Mouse (Mus musculus): Measurements from ENCODE around the gene Reln. TPM values are rescaled to one million over a fixed set of nuclear protein-coding genes. Genes with fewer than 3 reads are reported as not detected.

Gene Reln
- polyA plus RNA-seq, 1 experiment from 2014 or later, result 118 TPM

DNA sequence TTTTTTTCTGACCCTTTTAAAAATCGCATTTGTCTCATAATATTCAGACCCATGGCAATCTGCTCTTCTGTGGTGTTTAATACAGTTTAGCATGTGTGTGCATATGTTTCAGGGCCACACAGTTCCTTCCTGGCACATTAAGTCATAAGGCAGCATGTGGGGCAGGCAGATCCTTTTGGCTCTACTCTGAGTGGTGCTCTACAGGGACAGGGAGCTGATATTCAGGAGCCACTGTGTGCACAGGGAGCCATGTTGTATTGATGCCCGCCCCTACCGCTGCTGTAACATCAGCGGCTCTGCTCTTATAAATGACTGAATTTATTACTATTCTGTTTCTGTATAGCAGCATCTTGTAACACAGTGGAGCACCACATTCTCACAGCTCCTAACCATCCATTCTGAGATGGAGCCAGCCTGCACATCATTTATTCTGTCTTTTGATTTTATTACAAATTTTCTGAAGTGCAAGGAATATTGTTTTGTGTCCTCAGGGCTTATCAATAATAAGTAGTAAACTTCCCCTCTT, 410.3 kb downstream of the Reln start:
- Histone ChIP-seq H3K27me3 (ENCODE audit: control insufficient read depth, insufficient read depth, low read length) (no peaks in the 10 kb centered on the region), H3K36me3 (ENCODE audit: control insufficient read depth, insufficient read depth, low read length) (no peaks in the 10 kb centered on the region), H3K4me3 (ENCODE audit: low read depth, low read length) (no peak overlapping the region), H3K4me2 (ENCODE audit: low read depth, low read length) (no peak overlapping the region), H3K9ac (replicated peaks; ENCODE audit: low read depth, low read length) (no peak overlapping the region), H3K27ac (ENCODE audit: low read depth, low read length) (no peak overlapping the region), H3K9me3 (ENCODE audit: control insufficient read depth, low read length) (no peaks in the 10 kb centered on the region), H3K4me1 (ENCODE audit: control insufficient read depth, insufficient read depth, low read length) (peaks cover 16% of the 10 kb centered on the region; the same call in 1 of the 2 replicates)
- ATAC-seq (ENCODE audit: low read depth), result peak; percentile 39; the same call in 1 of the 2 replicates
- 59% methylated on average over 4 of the region's 4 CpGs for WGBS

GRCm38 (mm10) chr5:21933340-21934075, 411.0 kb downstream of the Reln start:
- H3K4me3 ChIP-seq (ENCODE audit: low read depth, low read length), result no peak overlapping the region
- 78% methylated on average over 8 of the region's 8 CpGs for WGBS
- H3K36me3 ChIP-seq (ENCODE audit: control insufficient read depth, insufficient read depth, low read length), result no peaks in the 10 kb centered on the region
- H3K9me3 ChIP-seq (ENCODE audit: control insufficient read depth, low read length), result no peaks in the 10 kb centered on the region
- H3K9ac ChIP-seq (replicated peaks; ENCODE audit: low read depth, low read length), result no peak overlapping the region
- H3K4me2 ChIP-seq (ENCODE audit: low read depth, low read length), result no peak overlapping the region
- H3K4me1 ChIP-seq (ENCODE audit: control insufficient read depth, insufficient read depth, low read length), result peaks cover 16% of the 10 kb centered on the region; the same call in 1 of the 2 replicates
- no peak overlapping the region for H3K27ac ChIP-seq (ENCODE audit: low read depth, low read length)
- H3K27me3 ChIP-seq (ENCODE audit: control insufficient read depth, insufficient read depth, low read length), result no peaks in the 10 kb centered on the region
- ATAC-seq (ENCODE audit: low read depth), result peak; percentile 47; the same call in 1 of the 2 replicates

- H3K9me3 ChIP-seq (ENCODE audit: control insufficient read depth, low read length), result no peaks in the 10 kb centered on the region
- H3K36me3 ChIP-seq (ENCODE audit: control insufficient read depth, insufficient read depth, low read length), result no peaks in the 10 kb centered on the region
- H3K4me2 ChIP-seq (ENCODE audit: low read depth, low read length), result no peak overlapping the region
- WGBS, result 70% methylated on average over 4 of the region's 4 CpGs
- no peak for ATAC-seq (ENCODE audit: low read depth)
- H3K9ac ChIP-seq (replicated peaks; ENCODE audit: low read depth, low read length), result no peak overlapping the region
- H3K4me1 ChIP-seq (ENCODE audit: control insufficient read depth, insufficient read depth, low read length), result peaks cover 16% of the 10 kb centered on the region; the same call in 1 of the 2 replicates
- no peaks in the 10 kb centered on the region for H3K27me3 ChIP-seq (ENCODE audit: control insufficient read depth, insufficient read depth, low read length)
- no peak overlapping the region for H3K4me3 ChIP-seq (ENCODE audit: low read depth, low read length)
- no peak overlapping the region for H3K27ac ChIP-seq (ENCODE audit: low read depth, low read length)
These were observed 413.4 kb downstream of the Reln start for GRCm38 (mm10) chr5:21931151-21931550.

DNA sequence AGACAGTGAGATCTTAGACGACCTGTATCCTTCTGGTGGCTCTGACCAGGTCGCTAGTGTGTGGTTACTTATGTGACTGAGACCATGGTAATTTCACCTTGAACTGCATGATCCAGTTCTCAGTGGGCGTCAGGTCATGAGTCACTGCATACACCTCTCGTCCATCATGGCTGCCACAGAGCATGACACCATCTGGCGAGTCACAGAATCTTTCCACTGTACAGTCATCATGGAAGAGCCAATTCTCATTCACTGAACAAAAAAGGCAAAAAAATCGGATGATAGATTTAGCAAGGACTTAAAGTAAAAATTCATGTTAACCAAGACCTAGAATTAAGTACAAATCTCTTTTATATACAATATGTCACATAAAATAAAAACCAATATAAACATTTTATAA, 424.2 kb downstream of the Reln start:
- no peak overlapping the region for H3K4me2 ChIP-seq (ENCODE audit: low read depth, low read length)
- 83% methylated on average over 6 of the region's 6 CpGs for WGBS

DNA sequence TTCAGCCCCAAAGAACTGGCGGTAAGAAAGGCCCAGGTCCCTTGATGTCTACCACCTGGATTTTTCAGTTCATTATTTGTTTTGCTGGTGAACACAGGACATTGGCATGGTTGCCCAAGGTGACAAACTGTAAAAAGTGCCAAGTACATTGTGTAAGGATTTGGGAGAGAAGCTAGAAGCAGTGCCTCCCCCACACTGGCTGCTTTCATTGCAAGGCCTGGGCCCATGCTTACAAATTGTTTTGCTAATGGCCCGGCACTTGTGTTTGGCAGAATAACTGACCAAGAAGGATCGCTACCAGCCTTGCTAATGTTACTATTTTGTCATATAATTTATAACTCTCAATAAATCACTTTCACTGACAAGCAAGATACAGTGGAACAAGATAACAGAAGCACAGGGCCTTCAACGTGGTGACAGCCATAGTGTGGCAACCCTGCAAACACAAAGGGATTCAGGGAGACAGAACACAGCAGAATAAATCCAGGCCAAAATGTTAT, 425.2 kb downstream of the Reln start:
- H3K36me3 ChIP-seq (ENCODE audit: control insufficient read depth, insufficient read depth, low read length), result no peaks in the 10 kb centered on the region
- H3K4me2 ChIP-seq (ENCODE audit: low read depth, low read length), result no peak overlapping the region
- 67% methylated on average over 4 of the region's 4 CpGs for WGBS
- H3K4me1 ChIP-seq (ENCODE audit: control insufficient read depth, insufficient read depth, low read length), result no peaks in the 10 kb centered on the region
- no peak overlapping the region for H3K4me3 ChIP-seq (ENCODE audit: low read depth, low read length)
- ATAC-seq (ENCODE audit: low read depth), result no peak
- H3K9me3 ChIP-seq (ENCODE audit: control insufficient read depth, low read length), result no peaks in the 10 kb centered on the region
- no peak overlapping the region for H3K9ac ChIP-seq (replicated peaks; ENCODE audit: low read depth, low read length)
- no peaks in the 10 kb centered on the region for H3K27me3 ChIP-seq (ENCODE audit: control insufficient read depth, insufficient read depth, low read length)
- H3K27ac ChIP-seq (ENCODE audit: low read depth, low read length), result no peak overlapping the region

More for the DNA sequence above, 424.2 kb downstream of the Reln start:
- Histone ChIP-seq H3K4me3 (ENCODE audit: low read depth, low read length) (no peak overlapping the region), H3K4me1 (ENCODE audit: control insufficient read depth, insufficient read depth, low read length) (no peaks in the 10 kb centered on the region), H3K36me3 (ENCODE audit: control insufficient read depth, insufficient read depth, low read length) (no peaks in the 10 kb centered on the region), H3K9ac (replicated peaks; ENCODE audit: low read depth, low read length) (no peak overlapping the region), H3K27me3 (ENCODE audit: control insufficient read depth, insufficient read depth, low read length) (no peaks in the 10 kb centered on the region), H3K9me3 (ENCODE audit: control insufficient read depth, low read length) (no peaks in the 10 kb centered on the region), H3K27ac (ENCODE audit: low read depth, low read length) (no peak overlapping the region)
- ATAC-seq (ENCODE audit: low read depth), result no peak

- Histone ChIP-seq H3K4me1 (ENCODE audit: control insufficient read depth, insufficient read depth, low read length) (no peaks in the 10 kb centered on the region), H3K9me3 (ENCODE audit: control insufficient read depth, low read length) (no peaks in the 10 kb centered on the region), H3K4me3 (ENCODE audit: low read depth, low read length) (no peak overlapping the region), H3K9ac (replicated peaks; ENCODE audit: low read depth, low read length) (no peak overlapping the region), H3K4me2 (ENCODE audit: low read depth, low read length) (no peak overlapping the region), H3K36me3 (ENCODE audit: control insufficient read depth, insufficient read depth, low read length) (no peaks in the 10 kb centered on the region), H3K27ac (ENCODE audit: low read depth, low read length) (no peak overlapping the region), H3K27me3 (ENCODE audit: control insufficient read depth, insufficient read depth, low read length) (no peaks in the 10 kb centered on the region)
- ATAC-seq (ENCODE audit: low read depth), result no peak
These were observed 428.5 kb downstream of the Reln start for GRCm38 (mm10) chr5:21915973-21916372.

GRCm38 (mm10) chr5:21914776-21915175, 429.7 kb downstream of the Reln start:
- no peak overlapping the region for H3K4me3 ChIP-seq (ENCODE audit: low read depth, low read length)
- H3K36me3 ChIP-seq (ENCODE audit: control insufficient read depth, insufficient read depth, low read length), result no peaks in the 10 kb centered on the region
- no peaks in the 10 kb centered on the region for H3K4me1 ChIP-seq (ENCODE audit: control insufficient read depth, insufficient read depth, low read length)
- ATAC-seq (ENCODE audit: low read depth), result no peak
- no peak overlapping the region for H3K27ac ChIP-seq (ENCODE audit: low read depth, low read length)
- H3K4me2 ChIP-seq (ENCODE audit: low read depth, low read length), result no peak overlapping the region
- no peaks in the 10 kb centered on the region for H3K9me3 ChIP-seq (ENCODE audit: control insufficient read depth, low read length)
- H3K9ac ChIP-seq (replicated peaks; ENCODE audit: low read depth, low read length), result no peak overlapping the region
- no peaks in the 10 kb centered on the region for H3K27me3 ChIP-seq (ENCODE audit: control insufficient read depth, insufficient read depth, low read length)
- 75% methylated on average over 3 of the region's 3 CpGs for WGBS

DNA sequence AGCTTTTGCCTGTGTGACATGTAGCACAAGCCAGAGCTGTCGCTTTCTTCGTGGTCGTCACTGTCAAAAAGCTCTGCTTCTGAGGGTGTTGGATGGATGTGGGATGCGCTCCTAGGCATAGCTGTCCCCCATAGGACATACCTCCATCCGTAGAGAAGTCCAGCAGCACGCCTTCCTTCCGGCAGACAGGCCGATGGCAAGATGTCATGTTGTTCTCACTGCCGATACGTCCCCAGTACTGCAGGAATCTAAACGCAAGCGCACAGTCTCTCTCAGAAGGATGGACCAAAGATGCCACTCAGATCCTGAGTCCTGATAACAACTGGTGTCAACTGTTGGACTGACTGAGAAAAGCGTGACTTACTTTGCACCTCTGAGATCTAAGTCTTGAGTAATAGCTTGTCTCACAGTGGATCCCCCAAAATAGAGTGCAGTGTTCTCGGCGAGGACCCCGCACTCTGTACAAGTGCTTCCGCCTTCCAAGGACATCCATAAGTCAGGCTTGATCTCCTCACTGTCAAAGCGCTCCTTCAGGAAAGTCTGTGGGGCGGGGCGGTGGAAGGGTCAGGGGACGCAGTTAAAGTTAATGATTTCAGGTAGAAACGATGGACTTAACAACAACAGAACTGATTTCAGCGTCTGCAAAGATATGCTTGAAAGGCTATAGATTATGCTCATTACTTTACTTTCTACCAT, 431.5 kb downstream of the Reln start:
- H3K9me3 ChIP-seq (ENCODE audit: control insufficient read depth, low read length), result no peaks in the 10 kb centered on the region
- no peak overlapping the region for H3K4me3 ChIP-seq (ENCODE audit: low read depth, low read length)
- H3K4me2 ChIP-seq (ENCODE audit: low read depth, low read length), result no peak overlapping the region
- H3K36me3 ChIP-seq (ENCODE audit: control insufficient read depth, insufficient read depth, low read length), result no peaks in the 10 kb centered on the region
- no peak for ATAC-seq (ENCODE audit: low read depth)
- WGBS, result 88% methylated on average over 23 of the region's 23 CpGs
- H3K9ac ChIP-seq (replicated peaks; ENCODE audit: low read depth, low read length), result no peak overlapping the region
- no peaks in the 10 kb centered on the region for H3K27me3 ChIP-seq (ENCODE audit: control insufficient read depth, insufficient read depth, low read length)
- no peaks in the 10 kb centered on the region for H3K4me1 ChIP-seq (ENCODE audit: control insufficient read depth, insufficient read depth, low read length)
- no peak overlapping the region for H3K27ac ChIP-seq (ENCODE audit: low read depth, low read length)

DNA sequence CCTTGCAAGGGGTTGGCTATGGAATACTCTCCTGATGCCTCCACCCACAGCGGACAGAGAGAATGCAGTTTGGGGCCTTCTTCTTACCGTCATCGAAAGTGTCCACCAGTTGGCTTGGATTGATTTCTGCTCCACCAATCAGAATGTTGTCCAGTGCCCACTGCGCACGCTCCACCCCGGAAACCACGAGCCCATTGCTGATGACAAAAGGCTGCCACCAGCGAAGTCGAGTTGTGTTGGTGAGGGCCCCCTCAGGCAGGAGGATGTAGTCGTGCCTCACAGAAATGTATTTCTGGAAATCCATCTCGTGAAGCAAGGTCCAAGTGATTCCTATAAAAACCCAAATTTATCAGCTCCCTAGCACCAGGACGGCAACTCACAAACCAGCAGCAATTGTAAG, 433.8 kb downstream of the Reln start:
- ATAC-seq (ENCODE audit: low read depth), result no peak
- H3K36me3 ChIP-seq (ENCODE audit: control insufficient read depth, insufficient read depth, low read length), result no peaks in the 10 kb centered on the region
- 94% methylated on average over 12 of the region's 12 CpGs for WGBS
- H3K9ac ChIP-seq (replicated peaks; ENCODE audit: low read depth, low read length), result no peak overlapping the region
- no peaks in the 10 kb centered on the region for H3K9me3 ChIP-seq (ENCODE audit: control insufficient read depth, low read length)
- H3K4me2 ChIP-seq (ENCODE audit: low read depth, low read length), result no peak overlapping the region
- H3K27ac ChIP-seq (ENCODE audit: low read depth, low read length), result no peak overlapping the region
- H3K4me1 ChIP-seq (ENCODE audit: control insufficient read depth, insufficient read depth, low read length), result no peaks in the 10 kb centered on the region
- no peaks in the 10 kb centered on the region for H3K27me3 ChIP-seq (ENCODE audit: control insufficient read depth, insufficient read depth, low read length)
- H3K4me3 ChIP-seq (ENCODE audit: low read depth, low read length), result no peak overlapping the region
